Mouse (Mus musculus): ENCODE data around the gene Ebf1. TPM values are rescaled to one million over a fixed set of nuclear protein-coding genes. Genes with fewer than 3 reads are reported as not detected.

Gene Ebf1
- polyA plus RNA-seq, 1 experiment = not detected

- H3K4me1 ChIP-seq (ENCODE audit: control insufficient read depth) = no peaks in the 10 kb centered on the region
- H3K36me3 ChIP-seq (ENCODE audit: control insufficient read depth) = no peaks in the 10 kb centered on the region
- H3K27me3 ChIP-seq (ENCODE audit: control insufficient read depth) = no peaks in the 10 kb centered on the region
- TF ChIP-seq TAL1 (IDR thresholded peaks at IDR 0.05; ENCODE audit: low read length) (no peak), GATA1 (IDR thresholded peaks at IDR 0.05; ENCODE audit: low read length) (no peak)
- no peaks in the 10 kb centered on the region for H3K9me3 ChIP-seq (ENCODE audit: control insufficient read depth, low read length)
- H3K4me3 ChIP-seq (replicated peaks) = no peak overlapping the region
These were observed 410.0 kb downstream of the Ebf1 start for GRCm38 (mm10) chr11:45027076-45027475.

- Histone ChIP-seq H3K4me3 (replicated peaks) (no peak overlapping the region), H3K9me3 (ENCODE audit: control insufficient read depth, low read length) (no peaks in the 10 kb centered on the region), H3K4me1 (ENCODE audit: control insufficient read depth) (no peaks in the 10 kb centered on the region), H3K27me3 (ENCODE audit: control insufficient read depth) (no peaks in the 10 kb centered on the region), H3K36me3 (ENCODE audit: control insufficient read depth) (no peaks in the 10 kb centered on the region)
- TF ChIP-seq TAL1 (IDR thresholded peaks at IDR 0.05; ENCODE audit: low read length) (no peak), GATA1 (IDR thresholded peaks at IDR 0.05; ENCODE audit: low read length) (no peak)
These were observed 438.9 kb downstream of the Ebf1 start for GRCm38 (mm10) chr11:45055744-45056610.

Other genes starting within 250 kb of the Ebf1 start
- not detected in 2 replicates for gene Il12b, start 217.3 kb upstream of the Ebf1 start, polyA plus RNA-seq (2012)
- 0.53 and 0.54 TPM in 2 replicates for gene Ublcp1, start 146.8 kb upstream of the Ebf1 start, polyA plus RNA-seq (2012)
- gene Rnf145, start 98.4 kb upstream of the Ebf1 start, polyA plus RNA-seq (2012) = 10.3 and 13.0 TPM in 2 replicates

Data from erythroblast, embryonic 14.5 days (primary cell).